Mouse (Mus musculus): ENCODE results near the gene Etv2. TPM values are rescaled to one million over a fixed set of nuclear protein-coding genes. Genes with fewer than 3 reads are reported as not detected.

Gene Etv2
- polyA plus RNA-seq, 1 experiment from 2014 or later = not detected

DNA sequence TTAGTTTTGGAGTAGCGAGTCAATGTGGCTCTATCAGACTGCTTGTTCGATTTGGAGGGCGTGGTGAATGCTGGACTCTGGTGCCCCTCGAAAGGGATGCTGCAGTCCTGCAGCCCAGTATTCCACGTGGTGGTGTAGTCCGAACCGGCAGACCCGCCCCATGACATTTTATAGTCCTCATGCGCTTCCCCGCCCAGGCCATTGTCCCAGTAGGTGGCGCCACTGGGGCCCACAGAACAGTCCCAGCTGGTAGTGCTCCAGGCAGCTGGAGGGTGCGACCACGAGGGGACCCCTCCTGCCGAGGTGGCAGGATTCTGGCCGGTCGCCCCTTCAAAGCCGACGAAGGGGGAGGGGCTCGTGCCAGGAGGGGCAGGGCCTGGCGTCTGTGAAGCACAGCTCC lies 1.0 kb downstream of the Etv2 start:
- Histone ChIP-seq H3K4me3 (peak overlapping the region; percentile 2; the same call in 1 of the 2 replicates), H3K27me3 (peaks cover 57% of the 10 kb centered on the region), H3K9me3 (no peaks in the 10 kb centered on the region), H3K9ac (no peak overlapping the region), H3K4me1 (0 out of 2 replicates have a peak, but pooled peaks cover 11% of the 10 kb centered on the region), H3K36me3 (no peaks in the 10 kb centered on the region), H3K4me2 (replicated peaks) (peak overlapping the region; percentile 29), H3K27ac (no peak overlapping the region)
- 1% methylated on average over 20 of the region's 20 CpGs for WGBS
- no peak for ATAC-seq (ENCODE audit: insufficient number of reproducible peaks, insufficient read depth, low FRiP score, low TSS enrichment)

- no peak for ATAC-seq (ENCODE audit: insufficient number of reproducible peaks, insufficient read depth, low FRiP score, low TSS enrichment)
- 0 out of 2 replicates have a peak overlapping the region, but pooled peaks have one; percentile 0 for H3K4me3 ChIP-seq
These were observed 1.8 kb downstream of the Etv2 start for GRCm38 (mm10) chr7:30633762-30634412.

GRCm38 (mm10) chr7:30629013-30629412 lies 6.6 kb downstream of the Etv2 start:
- H3K36me3 ChIP-seq = peaks cover 4% of the 10 kb centered on the region; the same call in 1 of the 2 replicates
- H3K27ac ChIP-seq = no peak overlapping the region
- H3K9me3 ChIP-seq = no peaks in the 10 kb centered on the region
- H3K9ac ChIP-seq = no peak overlapping the region
- H3K4me1 ChIP-seq = peaks cover 7% of the 10 kb centered on the region; the same call in 1 of the 2 replicates
- no peak overlapping the region for H3K4me3 ChIP-seq
- no peak overlapping the region for H3K4me2 ChIP-seq (replicated peaks)
- H3K27me3 ChIP-seq = peaks cover 33% of the 10 kb centered on the region
- ATAC-seq (ENCODE audit: insufficient number of reproducible peaks, insufficient read depth, low FRiP score, low TSS enrichment) = no peak

More at GRCm38 (mm10) chr7:30633762-30634412, 1.8 kb downstream of the Etv2 start:
- H3K36me3 ChIP-seq = no peaks in the 10 kb centered on the region
- H3K4me1 ChIP-seq = 0 out of 2 replicates have a peak, but pooled peaks cover 11% of the 10 kb centered on the region
- H3K27me3 ChIP-seq = peaks cover 59% of the 10 kb centered on the region
- WGBS = 6% methylated on average over 27 of the region's 27 CpGs
- H3K4me2 ChIP-seq (replicated peaks) = no peak overlapping the region
- H3K27ac ChIP-seq = no peak overlapping the region
- no peaks in the 10 kb centered on the region for H3K9me3 ChIP-seq
- no peak overlapping the region for H3K9ac ChIP-seq

DNA sequence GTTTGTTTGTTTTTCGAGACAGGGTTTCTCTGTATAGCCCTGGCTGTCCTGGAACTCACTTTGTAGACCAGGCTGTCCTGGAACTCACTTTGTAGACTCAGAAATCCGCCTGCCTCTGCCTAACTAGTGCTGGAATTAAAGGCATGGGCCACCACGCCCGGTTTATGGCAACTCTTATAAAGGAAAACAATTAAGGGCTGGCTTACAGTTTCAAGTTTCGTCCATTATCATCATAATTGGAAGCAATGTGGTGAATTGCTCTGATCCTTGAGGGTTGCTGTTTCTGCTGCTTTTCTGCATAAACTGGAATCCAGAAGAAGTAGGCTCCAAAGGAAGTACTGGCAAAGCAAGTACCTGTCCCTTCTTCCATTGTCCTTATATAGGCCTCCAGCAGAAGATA lies 9.0 kb downstream of the Etv2 start:
- WGBS = 77% methylated on average over 5 of the region's 5 CpGs
- Histone ChIP-seq H3K9me3 (no peaks in the 10 kb centered on the region), H3K27me3 (peaks cover 9% of the 10 kb centered on the region), H3K4me1 (peaks cover 7% of the 10 kb centered on the region; the same call in 1 of the 2 replicates), H3K4me3 (no peak overlapping the region), H3K9ac (no peak overlapping the region), H3K4me2 (replicated peaks) (peak overlapping the region; percentile 86; the same call in 1 of the 2 replicates), H3K27ac (no peak overlapping the region), H3K36me3 (peaks cover 27% of the 10 kb centered on the region)
- no peak for ATAC-seq (ENCODE audit: insufficient number of reproducible peaks, insufficient read depth, low FRiP score, low TSS enrichment)

GRCm38 (mm10) chr7:30625530-30626384 lies 9.9 kb downstream of the Etv2 start, which contains the start of gene Cox6b1:
Cox6b1 (minus strand) TSS chr7:30626151.
- H3K4me1 ChIP-seq = peaks cover 7% of the 10 kb centered on the region; the same call in 1 of the 2 replicates
- 0 out of 2 replicates have a peak, but pooled peaks cover 4% of the 10 kb centered on the region for H3K27me3 ChIP-seq
- peaks cover 34% of the 10 kb centered on the region for H3K36me3 ChIP-seq
- H3K4me2 ChIP-seq (replicated peaks) = peak within 1 kb of the TSS; percentile 86
- H3K27ac ChIP-seq = peak within 1 kb of the TSS; percentile 46; the same call in 1 of the 2 replicates
- 2% methylated on average over 44 of the region's 44 CpGs for WGBS
- no peaks in the 10 kb centered on the region for H3K9me3 ChIP-seq
- H3K9ac ChIP-seq = peak within 1 kb of the TSS; percentile 79
- ATAC-seq (ENCODE audit: insufficient number of reproducible peaks, insufficient read depth, low FRiP score, low TSS enrichment) = peak; percentile 88
- H3K4me3 ChIP-seq = peak within 1 kb of the TSS; percentile 84

GRCm38 (mm10) chr7:30619202-30619601 lies 16.4 kb downstream of the Etv2 start:
- H3K27me3 ChIP-seq = no peaks in the 10 kb centered on the region
- no peak overlapping the region for H3K4me3 ChIP-seq
- H3K9ac ChIP-seq = no peak overlapping the region
- 89% methylated on average over 3 of the region's 3 CpGs for WGBS
- peaks cover 79% of the 10 kb centered on the region for H3K36me3 ChIP-seq
- H3K9me3 ChIP-seq = 0 out of 2 replicates have a peak, but pooled peaks cover 2% of the 10 kb centered on the region
- no peak overlapping the region for H3K4me2 ChIP-seq (replicated peaks)
- ATAC-seq (ENCODE audit: insufficient number of reproducible peaks, insufficient read depth, low FRiP score, low TSS enrichment) = no peak
- H3K4me1 ChIP-seq = no peaks in the 10 kb centered on the region
- H3K27ac ChIP-seq = no peak overlapping the region

DNA sequence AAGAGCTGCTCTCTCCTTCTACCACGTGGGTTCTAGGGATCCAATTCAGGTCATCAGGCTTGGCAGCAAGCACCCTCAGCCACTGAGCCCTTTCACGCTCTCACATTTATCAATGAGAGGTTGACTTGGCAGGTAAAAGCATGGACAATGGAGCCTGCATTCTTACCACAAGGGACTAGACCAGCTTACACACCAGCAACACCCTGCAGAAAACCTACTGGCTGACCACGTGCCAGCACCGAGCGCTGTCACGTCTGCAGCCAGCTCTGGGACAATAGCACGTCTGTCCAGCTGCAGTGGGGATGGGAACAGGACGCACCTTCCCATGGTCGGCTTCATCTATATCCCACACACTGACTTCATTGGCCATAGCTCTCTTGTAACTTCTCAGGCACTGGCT lies 17.0 kb downstream of the Etv2 start:
- 95% methylated on average over 9 of the region's 9 CpGs for WGBS
- no peaks in the 10 kb centered on the region for H3K4me1 ChIP-seq
- H3K4me3 ChIP-seq = no peak overlapping the region
- no peak overlapping the region for H3K9ac ChIP-seq
- H3K27ac ChIP-seq = no peak overlapping the region
- peaks cover 73% of the 10 kb centered on the region for H3K36me3 ChIP-seq
- no peak overlapping the region for H3K4me2 ChIP-seq (replicated peaks)
- H3K9me3 ChIP-seq = 0 out of 2 replicates have a peak, but pooled peaks cover 2% of the 10 kb centered on the region
- no peaks in the 10 kb centered on the region for H3K27me3 ChIP-seq
- ATAC-seq (ENCODE audit: insufficient number of reproducible peaks, insufficient read depth, low FRiP score, low TSS enrichment) = no peak

DNA sequence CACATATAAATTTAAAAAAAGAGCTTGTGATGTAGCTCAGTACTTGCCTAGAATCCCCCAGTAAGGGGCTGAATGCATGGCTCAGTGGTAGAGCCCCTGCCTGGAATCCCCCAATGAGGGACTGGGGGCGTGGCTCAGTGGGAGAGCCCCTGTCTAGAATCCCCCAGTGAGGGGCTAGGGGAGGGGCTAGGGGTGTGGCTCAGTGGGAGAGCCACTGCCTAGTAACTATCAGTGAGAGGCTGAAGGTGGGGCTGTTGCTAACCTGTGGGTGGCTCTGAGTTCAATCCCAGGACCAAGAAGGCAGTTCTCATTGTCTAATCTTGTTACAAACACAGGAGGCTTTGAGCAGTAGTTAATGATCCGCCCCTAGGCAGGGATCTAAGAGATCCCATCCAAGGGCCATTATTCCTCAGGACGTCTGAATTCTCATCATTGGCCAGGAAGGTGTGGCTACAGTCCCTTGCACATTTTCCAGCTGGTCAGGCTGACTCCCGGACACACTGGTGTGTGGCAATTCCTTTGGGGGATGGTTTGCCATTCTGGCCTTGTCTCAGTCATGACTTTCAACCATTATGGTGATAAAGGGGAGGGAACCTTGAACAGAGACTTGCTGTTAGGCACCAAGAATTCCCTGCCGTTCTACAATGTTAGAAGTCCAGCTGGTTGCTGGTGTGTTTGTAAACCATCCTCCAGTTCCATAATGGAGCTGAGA lies 20.4 kb downstream of the Etv2 start:
- no peaks in the 10 kb centered on the region for H3K4me1 ChIP-seq
- H3K27ac ChIP-seq = no peak overlapping the region
- no peak overlapping the region for H3K9ac ChIP-seq
- peaks cover 46% of the 10 kb centered on the region for H3K36me3 ChIP-seq
- 56% methylated on average over 5 of the region's 5 CpGs for WGBS
- no peak overlapping the region for H3K4me2 ChIP-seq (replicated peaks)
- H3K27me3 ChIP-seq = no peaks in the 10 kb centered on the region
- no peak for ATAC-seq (ENCODE audit: insufficient number of reproducible peaks, insufficient read depth, low FRiP score, low TSS enrichment)
- H3K4me3 ChIP-seq = no peak overlapping the region
- 0 out of 2 replicates have a peak, but pooled peaks cover 2% of the 10 kb centered on the region for H3K9me3 ChIP-seq

- Histone ChIP-seq H3K4me2 (replicated peaks) (no peak overlapping the region), H3K4me1 (no peaks in the 10 kb centered on the region), H3K4me3 (no peak overlapping the region), H3K9me3 (0 out of 2 replicates have a peak, but pooled peaks cover 2% of the 10 kb centered on the region), H3K36me3 (peaks cover 41% of the 10 kb centered on the region), H3K27me3 (no peaks in the 10 kb centered on the region), H3K27ac (no peak overlapping the region), H3K9ac (no peak overlapping the region)
- ATAC-seq (ENCODE audit: insufficient number of reproducible peaks, insufficient read depth, low FRiP score, low TSS enrichment) = no peak
- 76% methylated on average over 2 of the region's 2 CpGs for WGBS
These were observed 21.2 kb downstream of the Etv2 start for GRCm38 (mm10) chr7:30614454-30614853.

- 24% methylated on average over 14 of the region's 14 CpGs for WGBS
- Histone ChIP-seq H3K4me1 (no peaks in the 10 kb centered on the region), H3K4me3 (no peak overlapping the region), H3K9ac (no peak overlapping the region), H3K4me2 (replicated peaks) (no peak overlapping the region), H3K27ac (no peak overlapping the region), H3K9me3 (no peaks in the 10 kb centered on the region), H3K27me3 (no peaks in the 10 kb centered on the region), H3K36me3 (peaks cover 33% of the 10 kb centered on the region)
- 0 out of 2 replicates have a peak, but pooled peaks have one; percentile 17 for ATAC-seq (ENCODE audit: insufficient number of reproducible peaks, insufficient read depth, low FRiP score, low TSS enrichment)
These were observed 22.0 kb downstream of the Etv2 start for GRCm38 (mm10) chr7:30613529-30614112.
